Mouse (Mus musculus): ENCODE measurements at regions not wholly inside any gene's neighbourhood (a gene's known extent, or its start where the extent isn't known, plus 50 kb on each side); places are given as distances from the start of the nearest gene placed in this dataset.
"Not testable (repeated sequence)": the region's sequence is repeated elsewhere in the genome, so short reads cannot be mapped to it uniquely, and the experiment has no call there.

GRCm38 (mm10) chr6:3319378-3319777 lies 80.0 kb downstream of the Samd9l start:
- H3K4me2 ChIP-seq (ENCODE audit: low read depth, low read length, poor library complexity, severe bottlenecking) = no peak overlapping the region
- TF ChIP-seq CTCF (IDR thresholded peaks at IDR 0.05) = no peak
- H3K4me1 ChIP-seq (ENCODE audit: insufficient read depth, low read length) = no peaks in the 10 kb centered on the region
- H3K27me3 ChIP-seq (ENCODE audit: insufficient read depth, low read length) = no peaks in the 10 kb centered on the region
- WGBS = 86% methylated on average over 4 of the region's 4 CpGs
- ATAC-seq (ENCODE audit: low FRiP score) (no peak), DNase-seq (ENCODE audit: low spot score) (no peak)
- H3K4me3 ChIP-seq (ENCODE audit: low read depth, low read length) = no peak overlapping the region
- H3K27ac ChIP-seq (ENCODE audit: low read depth, low read length) = no peak overlapping the region
- H3K9ac ChIP-seq (replicated peaks; ENCODE audit: low read length, poor library complexity, severe bottlenecking) = no peak overlapping the region
- H3K9me3 ChIP-seq (ENCODE audit: low read length) = no peaks in the 10 kb centered on the region
- H3K36me3 ChIP-seq (ENCODE audit: insufficient read depth, low read length) = no peaks in the 10 kb centered on the region

- not testable (repeated sequence) for H3K9me3 ChIP-seq (ENCODE audit: low read length); ATAC-seq (ENCODE audit: low FRiP score); H3K27me3 ChIP-seq (ENCODE audit: insufficient read depth, low read length); H3K9ac ChIP-seq (replicated peaks; ENCODE audit: low read length, poor library complexity, severe bottlenecking); H3K36me3 ChIP-seq (ENCODE audit: insufficient read depth, low read length); H3K4me3 ChIP-seq (ENCODE audit: low read depth, low read length); H3K27ac ChIP-seq (ENCODE audit: low read depth, low read length); H3K4me1 ChIP-seq (ENCODE audit: insufficient read depth, low read length)
- WGBS = 2% methylated on average over 11 of the region's 11 CpGs
- peak; percentile 35 for DNase-seq (ENCODE audit: low spot score)
- peak overlapping the region; percentile 18; the same call in 1 of the 2 replicates for H3K4me2 ChIP-seq (ENCODE audit: low read depth, low read length, poor library complexity, severe bottlenecking)
These were observed 91.7 kb downstream of the Samd9l start for GRCm38 (mm10) chr6:3307598-3308220.

GRCm38 (mm10) chr6:3304881-3305620 lies 94.3 kb downstream of the Samd9l start:
- DNase-seq (ENCODE audit: low spot score) = not testable (repeated sequence)
- WGBS = 73% methylated on average over 10 of the region's 10 CpGs

GRCm38 (mm10) chr6:3293316-3293715 lies 106.1 kb downstream of the Samd9l start:
- not testable (repeated sequence) for H3K4me2 ChIP-seq (ENCODE audit: low read depth, low read length, poor library complexity, severe bottlenecking); DNase-seq (ENCODE audit: low spot score); H3K4me3 ChIP-seq (ENCODE audit: low read depth, low read length); H3K36me3 ChIP-seq (ENCODE audit: insufficient read depth, low read length); H3K27me3 ChIP-seq (ENCODE audit: insufficient read depth, low read length); H3K27ac ChIP-seq (ENCODE audit: low read depth, low read length); H3K9ac ChIP-seq (replicated peaks; ENCODE audit: low read length, poor library complexity, severe bottlenecking); H3K9me3 ChIP-seq (ENCODE audit: low read length); H3K4me1 ChIP-seq (ENCODE audit: insufficient read depth, low read length); ATAC-seq (ENCODE audit: low FRiP score)
- WGBS = 83% methylated on average over 8 of the region's 8 CpGs

More at GRCm38 (mm10) chr6:3304881-3305620, 94.3 kb downstream of the Samd9l start:
- ATAC-seq (ENCODE audit: low FRiP score); H3K9me3 ChIP-seq (ENCODE audit: low read length); H3K4me2 ChIP-seq (ENCODE audit: low read depth, low read length, poor library complexity, severe bottlenecking); H3K27ac ChIP-seq (ENCODE audit: low read depth, low read length); H3K4me3 ChIP-seq (ENCODE audit: low read depth, low read length); H3K36me3 ChIP-seq (ENCODE audit: insufficient read depth, low read length); H3K27me3 ChIP-seq (ENCODE audit: insufficient read depth, low read length); H3K4me1 ChIP-seq (ENCODE audit: insufficient read depth, low read length); H3K9ac ChIP-seq (replicated peaks; ENCODE audit: low read length, poor library complexity, severe bottlenecking): not testable (repeated sequence)

GRCm38 (mm10) chr6:3291983-3292382 lies 107.4 kb downstream of the Samd9l start:
- not testable (repeated sequence) for H3K27me3 ChIP-seq (ENCODE audit: insufficient read depth, low read length); H3K4me1 ChIP-seq (ENCODE audit: insufficient read depth, low read length); H3K4me2 ChIP-seq (ENCODE audit: low read depth, low read length, poor library complexity, severe bottlenecking); H3K9me3 ChIP-seq (ENCODE audit: low read length); DNase-seq (ENCODE audit: low spot score); H3K27ac ChIP-seq (ENCODE audit: low read depth, low read length); ATAC-seq (ENCODE audit: low FRiP score); H3K36me3 ChIP-seq (ENCODE audit: insufficient read depth, low read length); H3K4me3 ChIP-seq (ENCODE audit: low read depth, low read length); H3K9ac ChIP-seq (replicated peaks; ENCODE audit: low read length, poor library complexity, severe bottlenecking)
- WGBS = 98% methylated on average over 6 of the region's 6 CpGs

- not testable (repeated sequence) for DNase-seq (ENCODE audit: low spot score); H3K9me3 ChIP-seq (ENCODE audit: low read length); H3K4me2 ChIP-seq (ENCODE audit: low read depth, low read length, poor library complexity, severe bottlenecking); H3K36me3 ChIP-seq (ENCODE audit: insufficient read depth, low read length); H3K4me3 ChIP-seq (ENCODE audit: low read depth, low read length); H3K27me3 ChIP-seq (ENCODE audit: insufficient read depth, low read length); H3K27ac ChIP-seq (ENCODE audit: low read depth, low read length); ATAC-seq (ENCODE audit: low FRiP score); H3K4me1 ChIP-seq (ENCODE audit: insufficient read depth, low read length); H3K9ac ChIP-seq (replicated peaks; ENCODE audit: low read length, poor library complexity, severe bottlenecking)
- WGBS = 65% methylated on average over 3 of the region's 4 CpGs
These were observed 130.6 kb downstream of the Samd9l start for GRCm38 (mm10) chr6:3268726-3269125.

GRCm38 (mm10) chr6:3265477-3265876 lies 133.9 kb downstream of the Samd9l start:
- H3K36me3 ChIP-seq (ENCODE audit: insufficient read depth, low read length); H3K9ac ChIP-seq (replicated peaks; ENCODE audit: low read length, poor library complexity, severe bottlenecking); H3K4me1 ChIP-seq (ENCODE audit: insufficient read depth, low read length); H3K9me3 ChIP-seq (ENCODE audit: low read length); H3K27ac ChIP-seq (ENCODE audit: low read depth, low read length); H3K4me2 ChIP-seq (ENCODE audit: low read depth, low read length, poor library complexity, severe bottlenecking); H3K4me3 ChIP-seq (ENCODE audit: low read depth, low read length); H3K27me3 ChIP-seq (ENCODE audit: insufficient read depth, low read length); DNase-seq (ENCODE audit: low spot score); ATAC-seq (ENCODE audit: low FRiP score): not testable (repeated sequence)
- WGBS = 60% methylated on average over 1 of the region's 1 CpGs
